ENCODE assay signal across 11 mouse cellular contexts in the genomic region with DNA sequence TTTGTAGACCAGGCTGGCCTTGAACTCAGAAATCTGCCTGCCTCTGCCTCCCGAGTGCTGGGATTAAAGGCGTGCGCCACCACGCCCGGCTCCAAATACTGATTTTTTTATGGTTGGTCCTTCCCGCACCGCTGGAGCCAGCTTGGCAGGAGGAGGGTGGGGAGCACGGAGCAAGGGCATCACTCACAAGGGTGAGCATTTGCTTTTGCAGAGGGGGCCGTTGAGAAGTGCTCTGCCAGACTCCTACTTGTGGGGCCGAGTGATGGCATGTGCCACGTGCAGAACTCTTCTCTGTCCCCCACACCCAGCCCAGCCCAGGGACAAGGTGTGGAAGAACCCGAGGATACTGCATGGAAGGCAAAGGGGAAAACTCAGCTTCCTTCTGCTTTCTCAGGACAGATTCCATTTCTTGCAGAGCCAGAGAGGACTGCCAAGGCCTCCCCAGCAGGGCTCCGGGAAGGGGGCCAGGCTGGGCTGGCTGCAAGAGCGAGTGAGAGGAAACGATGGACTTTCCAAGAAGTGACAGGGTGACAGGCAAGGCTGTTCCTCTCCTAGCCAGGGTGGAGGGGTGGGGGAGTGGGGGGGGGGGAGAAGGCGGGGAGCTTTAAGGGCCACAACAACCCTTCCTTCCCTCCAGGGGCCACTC. TPM values are rescaled to one million over a fixed set of nuclear protein-coding genes. Genes with fewer than 3 reads are reported as not detected.
DNase-seq lines count a peak whose midpoint lies in the region; ATAC-seq lines count a peak whose summit lies in the region.
"Had no signal": no experiment of that assay in that cellular context is flagged by ENCODE, and none has a peak within 500 bp of the region (broad histone marks: within the 10 kb centered on the region; RNA-seq: fewer than 3 reads in every experiment).

No protein-coding gene starts in this region.

- H3K9me3 ChIP-seq in kidney, embryonic 14.5 days (ENCODE audit: control insufficient read depth, low read length), result no peaks in the 10 kb centered on the region
- H3K9me3 ChIP-seq: embryonic facial prominence, embryonic 15.5 days had no signal

- no peak for ATAC-seq in kidney, embryonic 14.5 days (ENCODE audit: low FRiP score, low TSS enrichment)
- ATAC-seq in cerebellum, adult (ENCODE audit: insufficient number of reproducible peaks, low FRiP score, low TSS enrichment), result peak; percentile 63; the same call in 1 of the 2 replicates
- no peak for ATAC-seq in monocyte, adult 5-6 weeks (replicated peaks; ENCODE audit: insufficient number of reproducible peaks, low FRiP score, low TSS enrichment, poor library complexity, severe bottlenecking)

- DNase-seq in kidney, adult 18-20 months, result peak; percentile 57
- DNase-seq in gastrocnemius, postnatal 10 days, result peak; percentile 86
- peak; percentile 75 for DNase-seq in kidney, postnatal 14 days
- DNase-seq in lung, postnatal 36 days, result peak; percentile 67
- DNase-seq in testis, postnatal 14 days (ENCODE audit: low spot score), result no peak

- H3K27ac ChIP-seq in kidney, embryonic 14.5 days (ENCODE audit: low read depth, low read length), result no peak overlapping the region
- H3K27ac ChIP-seq: embryonic facial prominence, embryonic 15.5 days had no signal

- peaks cover 34% of the 10 kb centered on the region for H3K36me3 ChIP-seq in kidney, embryonic 14.5 days (ENCODE audit: control insufficient read depth, insufficient read depth, low read length)

- H3K4me2 ChIP-seq in kidney, embryonic 14.5 days (replicated peaks; ENCODE audit: low read depth, low read length), result no peak overlapping the region
- H3K4me2 ChIP-seq: embryonic facial prominence, embryonic 15.5 days had no signal

- no peak overlapping the region for H3K4me3 ChIP-seq in kidney, embryonic 14.5 days (ENCODE audit: low read length)
- H3K4me3 ChIP-seq: embryonic facial prominence, embryonic 15.5 days had no signal

- WGBS in kidney, embryonic 14.5 days, result 95% methylated on average over 15 of the region's 16 CpGs

- H3K9ac ChIP-seq in kidney, embryonic 14.5 days (ENCODE audit: low read depth, low read length), result no peak overlapping the region
- H3K9ac ChIP-seq: embryonic facial prominence, embryonic 15.5 days had no signal

- H3K4me1 ChIP-seq in kidney, embryonic 14.5 days (ENCODE audit: control insufficient read depth, insufficient read depth, low read length), result no peaks in the 10 kb centered on the region
- H3K4me1 ChIP-seq: embryonic facial prominence, embryonic 15.5 days had no signal

- H3K27me3 ChIP-seq in kidney, embryonic 14.5 days (ENCODE audit: control insufficient read depth, insufficient read depth, low read length), result no peaks in the 10 kb centered on the region
- H3K27me3 ChIP-seq: embryonic facial prominence, embryonic 15.5 days had no signal

RNA-seq across cellular contexts. Expression of a gene that starts 9.0 kb away (rescaled TPM):
- 17.4 and 22.3 TPM in 2 replicates for polyA plus RNA-seq in kidney, embryonic 14.5 days (2014; fragmentation: Nextera tagmentation; extraction: Ambion mirVana)
- total RNA-seq in gastrocnemius, postnatal 10 days (2021), result 1 to 10 TPM; 3.5 to 4.7 TPM
- total RNA-seq in monocyte, adult 5-6 weeks (2017), result 34.3 to 57.5 TPM (median 37.8 TPM) in 3 replicates

RNA-seq across cellular contexts. Expression of a gene that starts 18.3 kb away (rescaled TPM):
- polyA plus RNA-seq in kidney, embryonic 14.5 days (2014; fragmentation: Nextera tagmentation; extraction: Ambion mirVana), result 351 and 355 TPM in 2 replicates
- total RNA-seq in gastrocnemius, postnatal 10 days (2021), result 10 to 100 TPM; 24.9 to 27.0 TPM
- total RNA-seq in monocyte, adult 5-6 weeks (2017), result 41.0 to 54.9 TPM (median 45.7 TPM) in 3 replicates

RNA-seq across cellular contexts. Expression of a gene that starts 48.7 kb away (rescaled TPM):
- 32.2 and 74.9 TPM in 2 replicates for polyA plus RNA-seq in kidney, embryonic 14.5 days (2014; fragmentation: Nextera tagmentation; extraction: Ambion mirVana)
- 100 to 1,000 TPM; 267 to 291 TPM for total RNA-seq in gastrocnemius, postnatal 10 days (2021)
- 74.6 to 166 TPM (median 113 TPM) in 3 replicates for total RNA-seq in monocyte, adult 5-6 weeks (2017)

RNA-seq across cellular contexts. Expression of a gene that starts 53.4 kb away (rescaled TPM):
- 0.50 and 1.6 TPM in 2 replicates for polyA plus RNA-seq in kidney, embryonic 14.5 days (2014; fragmentation: Nextera tagmentation; extraction: Ambion mirVana)
- total RNA-seq in gastrocnemius, postnatal 10 days (2021), result under 1 TPM; 0.16 to 0.32 TPM
- 0.29 TPM in 1 of 3 replicates, not detected in the others for total RNA-seq in monocyte, adult 5-6 weeks (2017)
- total RNA-seq: liver, adult 2 months; MEL had no signal
- polyA plus RNA-seq: liver, adult 2 months had no signal
